Mouse (Mus musculus) liver, embryonic 16.5 days (tissue): ENCODE data around the gene Mcf2l. TPM values are rescaled to one million over a fixed set of nuclear protein-coding genes. Genes with fewer than 3 reads are reported as not detected.
A peak's percentile ranks its signal among the peaks of the same experiment; 100 is the strongest.

ENCODE experiments used
- ATAC-seq: fragments of 200-750 bp; cut with Nextera tagmentation; 2 replicates; pipeline ENCODE4 v1.8.0; 2017; ENCODE audit warnings: low read depth, mild to moderate bottlenecking, moderate number of reproducible peaks, moderate library complexity
- H3K27ac ChIP-seq: fragments of 300-500 bp; sonication (generic); 2 replicates; pipeline ENCODE4 v1.5.1; 2014; ENCODE audit warnings: mild to moderate bottlenecking, low read length
- H3K27me3 ChIP-seq: fragments of 300-500 bp; sonication (generic); 2 replicates; pipeline ENCODE4 v1.6.1; 2014; ENCODE audit warnings: low read depth, low read length, mixed read lengths; ENCODE audit not compliant: control insufficient read depth, insufficient read depth
- H3K36me3 ChIP-seq: fragments of 300-500 bp; sonication (generic); 2 replicates; pipeline ENCODE4 v1.6.1; 2014; ENCODE audit warnings: mild to moderate bottlenecking; ENCODE audit not compliant: control insufficient read depth, insufficient read depth
- H3K4me1 ChIP-seq: fragments of 300-500 bp; sonication (generic); 2 replicates; pipeline ENCODE4 v1.6.1; 2014; ENCODE audit warnings: low read depth, low read length, mixed read lengths; ENCODE audit not compliant: control insufficient read depth
- H3K4me2 ChIP-seq: fragments of 300-500 bp; sonication (generic); 2 replicates; pipeline ENCODE4 v1.6.1; 2014; ENCODE audit warnings: low read depth, low read length, mixed read lengths
- H3K4me3 ChIP-seq: fragments of 300-500 bp; sonication (generic); 2 replicates; pipeline ENCODE4 v1.5.1; 2014; ENCODE audit warnings: low read depth, mild to moderate bottlenecking, low read length
- H3K9ac ChIP-seq: fragments of 300-500 bp; sonication (generic); 2 replicates; pipeline ENCODE4 v1.6.1; 2014; ENCODE audit warnings: low read depth, low read length
- H3K9me3 ChIP-seq: fragments of 300-500 bp; sonication (generic); replicated peaks from 2 replicates; pipeline ENCODE4 v1.6.1; 2016; ENCODE audit warnings: low read length; ENCODE audit not compliant: control insufficient read depth
- WGBS: fragments of 180-500 bp; shearing (Covaris S2); extraction: QIAGEN DNeasy Blood & Tissue Kit; methylation state at CpG from one replicate; pipeline ENCODE4 v1.1.7; 2014; ENCODE audit not compliant: insufficient replicate concordance; 5-methylcytosine and 5-hydroxymethylcytosine counted together
- polyA plus RNA-seq: library from polyadenylated mRNA; unstranded; fragments of >200 nt; fragmentation: Nextera tagmentation; extraction: Ambion mirVana; gene quantifications from 2 replicates; pipeline ENCODE4 v1.2.1, GENCODE M21; 2015

The Mcf2l gene
- polyA plus RNA-seq = 0.74 and 1.3 TPM in 2 replicates

DNA sequence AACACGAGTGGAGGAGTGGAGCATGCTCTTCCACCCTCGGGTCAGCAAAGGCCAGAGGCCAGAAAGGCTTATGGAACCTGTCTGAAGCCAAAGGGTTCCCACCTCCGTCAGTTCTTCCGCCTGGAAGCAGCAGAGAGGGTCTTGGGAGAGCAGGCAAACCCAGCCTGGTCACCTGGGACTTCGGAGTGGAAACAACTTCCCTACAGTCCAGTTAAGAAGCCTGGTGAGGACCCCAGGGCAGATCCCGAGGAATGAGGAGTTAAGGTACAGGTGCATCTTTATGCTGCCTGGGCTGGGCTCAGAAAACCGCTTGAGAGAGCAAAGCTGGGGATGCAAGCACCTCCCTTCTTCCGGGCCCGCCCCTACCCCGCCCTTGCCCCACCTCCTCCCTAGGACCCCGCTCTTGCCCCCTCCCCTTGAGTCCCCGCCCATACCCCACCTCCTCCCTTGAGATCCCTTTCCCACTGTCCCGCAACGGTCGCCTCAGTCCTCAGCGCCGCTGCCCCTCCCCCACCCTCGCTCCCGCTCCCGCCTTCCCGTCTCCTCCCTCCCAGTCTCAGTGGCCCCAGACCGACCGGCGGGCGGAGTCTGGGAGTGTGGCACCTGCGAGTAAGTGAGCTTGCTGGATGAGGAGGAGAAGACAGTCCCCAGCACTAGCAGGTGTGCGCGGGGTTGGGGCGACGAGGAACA lies at the start of gene Mcf2l:
Mcf2l (plus strand) TSS at position 450 of the 690 bp plus-strand sequence.
- peaks cover 50% of the 10 kb centered on the region for H3K27me3 ChIP-seq
- peak within 1 kb of the TSS; percentile 51 for H3K4me3 ChIP-seq
- no peaks in the 10 kb centered on the region for H3K9me3 ChIP-seq
- under 1% methylated on average over 28 of the region's 30 CpGs for WGBS
- ATAC-seq = no peak
- H3K9ac ChIP-seq = peak within 1 kb of the TSS; percentile 24; the same call in 1 of the 2 replicates
- no peaks in the 10 kb centered on the region; the same call in none of the 2 replicates for H3K4me1 ChIP-seq
- no peaks in the 10 kb centered on the region for H3K36me3 ChIP-seq
- no peak within 1 kb of the TSS for H3K27ac ChIP-seq
- H3K4me2 ChIP-seq = peak within 1 kb of the TSS; percentile 60

DNA sequence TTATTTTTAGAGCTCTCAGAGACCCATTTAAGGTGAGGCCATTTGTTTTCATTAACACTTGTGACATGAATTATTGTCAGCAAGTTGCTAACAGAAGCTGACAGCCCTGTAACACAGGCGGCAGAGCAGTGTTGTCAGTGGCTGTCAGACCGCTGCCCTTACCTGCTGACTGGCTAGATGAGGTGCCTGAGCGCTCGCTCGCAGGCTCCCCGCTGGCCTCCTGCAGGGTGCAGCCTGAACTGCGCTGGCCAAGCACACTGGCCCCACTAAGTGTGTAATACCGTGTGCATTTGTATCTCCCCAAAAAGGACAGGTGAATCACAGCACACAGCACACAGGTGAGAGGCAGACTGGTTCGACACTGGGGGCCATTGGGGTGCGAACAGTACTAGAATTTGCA lies 49.0 kb upstream of the Mcf2l start:
- no peak for ATAC-seq
- WGBS = 67% methylated on average over 10 of the region's 10 CpGs
- no peaks in the 10 kb centered on the region for H3K9me3 ChIP-seq
- no peak overlapping the region for H3K4me3 ChIP-seq
- no peak overlapping the region for H3K9ac ChIP-seq
- no peak overlapping the region for H3K4me2 ChIP-seq
- no peak overlapping the region for H3K27ac ChIP-seq
- peaks cover 53% of the 10 kb centered on the region for H3K27me3 ChIP-seq
- H3K4me1 ChIP-seq = peaks cover 2% of the 10 kb centered on the region
- H3K36me3 ChIP-seq = no peaks in the 10 kb centered on the region

DNA sequence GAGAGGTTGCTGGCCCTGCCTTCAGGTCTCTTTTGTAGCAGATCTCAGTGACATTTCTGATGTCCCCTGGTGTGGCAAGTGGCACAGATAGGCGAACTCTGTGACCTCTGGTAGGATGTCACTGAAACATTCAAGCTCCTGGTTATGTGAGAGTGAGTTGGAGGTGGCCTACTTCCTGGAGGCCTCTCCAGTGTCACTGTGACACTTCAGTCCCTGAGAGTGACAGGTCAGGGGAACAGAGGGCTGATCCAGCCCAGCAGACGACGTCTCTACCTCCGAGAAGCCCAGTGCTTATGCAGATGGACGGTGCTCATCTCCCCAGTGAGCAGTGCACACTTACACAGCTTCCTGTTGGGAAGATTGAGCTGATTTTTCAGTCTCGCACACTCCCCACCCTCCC lies 48.4 kb upstream of the Mcf2l start:
- 11% methylated on average over 6 of the region's 6 CpGs for WGBS
- no peaks in the 10 kb centered on the region for H3K36me3 ChIP-seq
- no peak for ATAC-seq
- no peaks in the 10 kb centered on the region for H3K9me3 ChIP-seq
- H3K4me1 ChIP-seq = peaks cover 2% of the 10 kb centered on the region
- H3K4me2 ChIP-seq = no peak overlapping the region
- H3K9ac ChIP-seq = no peak overlapping the region
- H3K4me3 ChIP-seq = no peak overlapping the region
- peaks cover 55% of the 10 kb centered on the region for H3K27me3 ChIP-seq
- H3K27ac ChIP-seq = no peak overlapping the region

DNA sequence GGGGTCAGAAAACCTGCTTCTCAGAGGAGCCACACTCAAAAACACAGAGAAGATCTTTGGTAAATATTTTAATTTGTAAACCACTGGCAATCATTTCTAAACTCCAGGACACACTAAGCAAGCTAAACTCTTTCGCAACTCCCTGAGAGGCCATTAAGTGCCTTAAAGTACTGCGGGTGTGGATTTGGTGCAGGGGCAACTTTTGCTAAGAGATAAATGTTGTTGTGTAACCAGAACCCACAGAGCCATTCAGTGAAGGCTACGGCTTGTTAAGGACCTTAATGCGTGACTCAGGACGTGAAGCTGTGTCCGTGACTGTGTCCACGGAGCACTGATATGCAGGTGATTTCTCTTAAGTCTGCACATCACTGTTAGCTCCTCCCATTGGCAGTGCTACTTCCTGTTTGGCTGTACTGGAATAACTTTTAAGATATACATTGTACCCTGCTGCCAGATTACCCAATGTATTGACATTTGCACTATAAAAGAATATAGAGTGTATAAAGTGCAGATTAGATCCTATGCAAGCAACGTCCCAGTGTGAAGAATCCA lies 47.8 kb upstream of the Mcf2l start:
- Histone ChIP-seq H3K36me3 (no peaks in the 10 kb centered on the region), H3K4me1 (peaks cover 2% of the 10 kb centered on the region), H3K9ac (no peak overlapping the region), H3K4me3 (no peak overlapping the region), H3K4me2 (no peak overlapping the region), H3K9me3 (no peaks in the 10 kb centered on the region), H3K27ac (no peak overlapping the region), H3K27me3 (peaks cover 59% of the 10 kb centered on the region)
- 34% methylated on average over 8 of the region's 8 CpGs for WGBS
- ATAC-seq = no peak

DNA sequence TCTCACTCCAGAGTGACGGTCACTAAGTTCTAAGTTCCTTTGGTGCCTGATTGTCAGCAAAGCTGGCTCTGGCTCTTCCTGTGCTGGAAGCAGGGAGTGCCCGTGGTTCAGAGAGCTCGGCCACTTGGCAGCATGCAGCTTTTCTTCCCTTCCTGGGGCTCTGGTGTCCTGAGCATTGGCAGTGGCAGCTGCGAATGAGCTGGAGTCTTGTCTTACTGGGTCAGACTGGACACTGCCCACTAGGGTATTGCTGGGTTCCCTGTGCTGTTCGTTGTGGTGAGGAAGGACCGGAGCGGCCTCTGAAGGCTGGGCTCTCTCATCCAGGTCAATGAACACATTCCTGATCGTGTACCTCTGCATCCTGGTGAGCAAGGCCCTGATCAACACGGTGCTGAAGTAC lies 46.5 kb upstream of the Mcf2l start:
- Histone ChIP-seq H3K4me1 (peaks cover 2% of the 10 kb centered on the region), H3K36me3 (no peaks in the 10 kb centered on the region), H3K4me3 (no peak overlapping the region), H3K27ac (no peak overlapping the region), H3K9ac (no peak overlapping the region), H3K9me3 (no peaks in the 10 kb centered on the region), H3K4me2 (no peak overlapping the region), H3K27me3 (peaks cover 57% of the 10 kb centered on the region)
- ATAC-seq = no peak
- WGBS = 63% methylated on average over 9 of the region's 9 CpGs

DNA sequence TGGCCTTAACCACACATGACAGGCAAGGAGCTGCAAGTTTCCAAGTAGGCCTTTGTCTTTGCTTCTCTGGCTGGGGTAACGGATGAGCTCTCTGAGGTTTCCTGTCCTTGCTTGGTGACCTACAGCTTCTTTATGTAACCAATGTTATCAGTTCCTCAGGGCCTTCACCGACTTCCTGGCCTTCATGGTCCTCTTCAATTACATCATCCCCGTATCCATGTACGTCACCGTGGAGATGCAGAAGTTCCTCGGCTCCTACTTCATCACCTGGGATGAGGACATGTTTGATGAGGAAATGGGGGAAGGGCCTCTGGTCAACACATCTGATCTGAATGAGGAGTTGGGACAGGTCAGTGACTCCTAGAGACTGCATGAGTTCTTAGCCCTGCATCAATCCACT lies 45.3 kb upstream of the Mcf2l start:
- H3K4me2 ChIP-seq = no peak overlapping the region
- peaks cover 61% of the 10 kb centered on the region for H3K27me3 ChIP-seq
- 30% methylated on average over 6 of the region's 6 CpGs for WGBS
- H3K9me3 ChIP-seq = no peaks in the 10 kb centered on the region
- peaks cover 2% of the 10 kb centered on the region for H3K4me1 ChIP-seq
- ATAC-seq = no peak
- no peak overlapping the region for H3K9ac ChIP-seq
- H3K4me3 ChIP-seq = no peak overlapping the region
- H3K36me3 ChIP-seq = no peaks in the 10 kb centered on the region
- H3K27ac ChIP-seq = no peak overlapping the region

DNA sequence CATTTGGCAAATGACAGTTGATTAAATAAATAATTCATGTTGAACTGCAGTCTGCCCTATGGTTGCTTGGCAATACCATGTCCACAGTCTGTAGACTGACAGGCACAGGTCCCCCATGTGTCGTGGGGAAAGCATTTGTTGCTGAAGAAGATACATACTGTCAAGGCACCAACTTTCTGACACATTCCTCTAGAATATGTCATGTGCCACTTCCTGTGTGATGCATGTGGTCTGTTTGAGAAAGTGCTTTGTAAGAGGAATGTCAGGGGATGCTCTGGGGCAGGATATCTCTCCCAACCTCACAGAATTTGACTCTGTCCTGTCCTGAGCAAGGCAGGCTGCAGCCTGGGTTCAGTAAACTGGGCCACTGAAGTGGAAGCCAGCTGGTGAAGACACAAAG lies 44.2 kb upstream of the Mcf2l start:
- H3K4me3 ChIP-seq = no peak overlapping the region
- WGBS = 41% methylated on average over 1 of the region's 1 CpGs
- no peak overlapping the region for H3K9ac ChIP-seq
- H3K4me1 ChIP-seq = peaks cover 2% of the 10 kb centered on the region
- H3K4me2 ChIP-seq = no peak overlapping the region
- peaks cover 60% of the 10 kb centered on the region for H3K27me3 ChIP-seq
- H3K36me3 ChIP-seq = no peaks in the 10 kb centered on the region
- H3K9me3 ChIP-seq = no peaks in the 10 kb centered on the region
- H3K27ac ChIP-seq = no peak overlapping the region
- no peak for ATAC-seq

DNA sequence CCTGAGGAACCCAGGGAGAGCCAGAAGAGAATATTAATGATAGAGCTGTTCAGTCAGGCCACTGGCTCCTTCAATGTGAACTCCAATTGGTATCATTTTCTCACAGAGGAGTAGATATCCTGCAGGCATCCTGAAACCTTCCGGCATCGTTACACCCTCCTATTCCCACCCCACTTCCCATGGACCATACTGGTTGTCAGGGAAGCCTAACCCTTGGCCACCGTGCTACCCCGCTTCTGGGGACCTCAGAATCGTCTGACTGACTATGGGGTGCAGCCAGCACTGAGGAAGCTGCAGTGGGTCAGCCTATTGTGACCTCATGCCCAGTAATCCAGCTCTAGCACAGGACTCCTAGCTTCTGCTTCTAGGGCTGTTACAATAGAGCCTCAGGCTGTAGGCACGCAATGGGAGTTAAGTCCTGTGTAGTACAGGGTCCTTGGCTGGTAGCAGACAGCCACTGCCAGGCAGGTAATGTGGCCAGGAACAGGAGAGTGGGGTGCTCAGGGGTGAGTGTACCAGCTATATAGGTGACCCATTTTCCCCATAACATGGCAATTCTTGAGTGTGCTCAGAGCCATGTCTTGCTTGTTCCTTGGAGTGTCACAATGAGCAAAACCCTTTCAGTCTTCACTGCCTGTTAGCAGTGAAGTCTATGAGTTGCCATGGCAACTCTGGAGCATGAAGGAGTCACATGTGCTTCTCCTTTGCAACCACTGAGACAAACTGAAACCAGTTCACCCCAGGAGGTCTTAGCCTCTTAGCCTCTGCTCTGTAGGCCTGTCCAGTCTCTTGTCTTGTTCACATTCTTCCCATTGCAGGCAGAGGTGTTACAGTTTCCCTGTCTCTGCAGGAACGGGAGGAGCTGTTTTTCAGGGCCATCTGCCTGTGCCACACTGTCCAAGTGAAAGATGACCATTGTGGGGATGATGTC lies 41.7 kb upstream of the Mcf2l start:
- WGBS = 72% methylated on average over 7 of the region's 7 CpGs
- peaks cover 62% of the 10 kb centered on the region for H3K27me3 ChIP-seq
- no peak overlapping the region for H3K4me3 ChIP-seq
- ATAC-seq = no peak
- no peaks in the 10 kb centered on the region for H3K4me1 ChIP-seq
- no peak overlapping the region for H3K4me2 ChIP-seq
- H3K9me3 ChIP-seq = no peaks in the 10 kb centered on the region
- H3K36me3 ChIP-seq = no peaks in the 10 kb centered on the region
- no peak overlapping the region for H3K9ac ChIP-seq
- no peak overlapping the region for H3K27ac ChIP-seq

DNA sequence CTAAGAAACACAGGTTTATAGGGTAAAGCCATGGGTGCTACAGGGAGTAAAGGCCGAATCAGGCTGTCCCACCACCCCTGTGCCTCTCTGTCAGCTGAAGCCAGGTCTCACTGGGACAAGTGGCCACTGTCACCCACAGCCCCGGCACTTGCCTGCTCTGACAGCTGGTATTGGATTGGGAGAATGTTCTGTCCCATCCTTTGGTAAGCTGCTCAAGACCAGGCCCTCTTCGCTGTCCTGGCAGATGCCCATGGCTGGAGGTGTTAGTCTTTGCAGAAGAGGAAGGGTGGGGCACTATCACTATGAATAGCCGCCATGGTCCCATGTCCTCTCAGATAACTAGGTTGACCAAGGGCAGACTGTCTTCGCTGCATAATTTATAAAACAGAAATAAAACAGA lies 40.0 kb upstream of the Mcf2l start:
- no peak overlapping the region for H3K9ac ChIP-seq
- no peak overlapping the region for H3K4me3 ChIP-seq
- no peak for ATAC-seq
- H3K27me3 ChIP-seq = peaks cover 58% of the 10 kb centered on the region
- no peaks in the 10 kb centered on the region for H3K4me1 ChIP-seq
- 64% methylated on average over 5 of the region's 5 CpGs for WGBS
- H3K36me3 ChIP-seq = no peaks in the 10 kb centered on the region
- no peaks in the 10 kb centered on the region for H3K9me3 ChIP-seq
- no peak overlapping the region for H3K4me2 ChIP-seq
- H3K27ac ChIP-seq = no peak overlapping the region
